Mouse (Mus musculus) stomach, embryonic 16.5 days (tissue): ENCODE results near the gene Rbm7. TPM values are rescaled to one million over a fixed set of nuclear protein-coding genes. Genes with fewer than 3 reads are reported as not detected.
"Not testable (repeated sequence)": the region's sequence is repeated elsewhere in the genome, so short reads cannot be mapped to it uniquely, and the experiment has no call there.

Experiments used
- ATAC-seq: fragments of 200-750 bp; cut with Nextera tagmentation; 2 replicates; pipeline ENCODE4 v1.8.0; 2017; ENCODE audit warnings: moderate number of reproducible peaks, moderate TSS enrichment; ENCODE audit not compliant: insufficient read depth, low FRiP score
- H3K27ac ChIP-seq: fragments of 300-500 bp; sonication (generic); 2 replicates; pipeline ENCODE4 v1.5.1; 2014; ENCODE audit warnings: low read length
- H3K27me3 ChIP-seq: fragments of 300-500 bp; sonication (generic); 2 replicates; pipeline ENCODE4 v1.6.1; 2014; ENCODE audit warnings: low read length, control low read depth, mixed read lengths; ENCODE audit not compliant: control insufficient read depth, insufficient read depth
- H3K36me3 ChIP-seq: fragments of 300-500 bp; sonication (generic); 2 replicates; pipeline ENCODE4 v1.6.1; 2014; ENCODE audit warnings: low read length; ENCODE audit not compliant: control insufficient read depth, insufficient read depth
- H3K4me1 ChIP-seq: fragments of 300-500 bp; sonication (generic); 2 replicates; pipeline ENCODE4 v1.6.1; 2014; ENCODE audit warnings: low read length, control low read depth, mixed read lengths; ENCODE audit not compliant: control insufficient read depth, insufficient read depth
- H3K4me2 ChIP-seq: fragments of 300-500 bp; sonication (generic); 2 replicates; pipeline ENCODE4 v1.6.1; 2014; ENCODE audit warnings: low read depth, low read length, mixed read lengths
- H3K4me3 ChIP-seq: fragments of 300-500 bp; sonication (generic); replicated peaks from 2 replicates; pipeline ENCODE4 v1.5.1; 2014; ENCODE audit warnings: mild to moderate bottlenecking, low read length
- H3K9ac ChIP-seq: fragments of 300-500 bp; sonication (generic); 2 replicates; pipeline ENCODE4 v1.6.1; 2014; ENCODE audit warnings: low read length
- H3K9me3 ChIP-seq: fragments of 300-500 bp; sonication (generic); replicated peaks from 2 replicates; pipeline ENCODE4 v1.6.1; 2016; ENCODE audit warnings: low read length, control low read depth; ENCODE audit not compliant: control insufficient read depth
- WGBS: fragments of 180-500 bp; shearing (Covaris S2); extraction: QIAGEN DNeasy Blood & Tissue Kit; methylation state at CpG from one replicate; pipeline ENCODE4 v1.1.7; 2014; 5-methylcytosine and 5-hydroxymethylcytosine counted together
- polyA plus RNA-seq: library from polyadenylated mRNA; unstranded; fragments of >200 nt; fragmentation: Nextera tagmentation; extraction: Ambion mirVana; gene quantifications from 2 replicates; pipeline ENCODE4 v1.2.1, GENCODE M21; 2015

Gene Rbm7
- polyA plus RNA-seq, result 115 and 124 TPM in 2 replicates

- Histone ChIP-seq H3K4me1 (peaks cover 15% of the 10 kb centered on the region), H3K4me2 (peak within 1 kb of the TSS; percentile 95), H3K36me3 (peaks cover 14% of the 10 kb centered on the region), H3K9ac (peak within 1 kb of the TSS; percentile 98), H3K9me3 (no peaks in the 10 kb centered on the region), H3K27ac (peak within 1 kb of the TSS; percentile 92), H3K4me3 (peak within 1 kb of the TSS; percentile 66), H3K27me3 (no peaks in the 10 kb centered on the region)
- peak; percentile 100 for ATAC-seq
- WGBS, result under 1% methylated on average over 72 of the region's 72 CpGs
Measured at GRCm38 (mm10) chr9:48494817-48495547, at the start of gene Rbm7, which contains the start of gene Gm5617. Gene Rbm7, minus strand, starts transcription at chr9:48495299. Gene Gm5617, plus strand, starts transcription at chr9:48495442.

DNA sequence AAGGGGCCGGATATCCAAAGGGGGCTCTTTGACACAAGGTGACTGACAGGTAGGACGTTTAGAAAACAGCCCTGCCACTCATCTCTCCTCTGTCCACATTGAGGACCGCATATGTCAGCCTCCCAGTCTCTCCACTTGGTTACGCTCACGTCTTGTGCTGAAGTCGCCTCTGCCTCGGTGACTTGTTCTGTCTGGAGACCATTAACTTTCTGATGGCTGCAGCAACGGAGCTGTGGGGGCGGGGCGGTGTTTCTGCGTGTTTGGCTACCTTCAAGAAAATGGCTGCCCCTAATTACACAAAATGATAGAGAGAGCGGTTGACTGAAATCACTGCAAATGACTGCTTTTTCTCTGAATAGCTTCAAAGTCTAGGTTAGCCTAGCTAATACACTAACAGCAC lies 43.6 kb upstream of the Rbm7 start:
- Histone ChIP-seq H3K4me1 (no peaks in the 10 kb centered on the region), H3K9me3 (0 out of 2 replicates have a peak, but pooled peaks cover 4% of the 10 kb centered on the region), H3K36me3 (no peaks in the 10 kb centered on the region), H3K27ac (no peak overlapping the region), H3K27me3 (peaks cover 11% of the 10 kb centered on the region), H3K4me3 (peak overlapping the region; percentile 7; the same call in 1 of the 2 replicates), H3K9ac (no peak overlapping the region), H3K4me2 (peak overlapping the region; percentile 27)
- no peak for ATAC-seq
- 15% methylated on average over 12 of the region's 12 CpGs for WGBS

GRCm38 (mm10) chr9:48538044-48538645 lies 43.0 kb upstream of the Rbm7 start:
- WGBS, result 4% methylated on average over 17 of the region's 17 CpGs
- peak overlapping the region; percentile 27 for H3K4me2 ChIP-seq
- ATAC-seq, result no peak
- H3K27ac ChIP-seq, result no peak overlapping the region
- 0 out of 2 replicates have a peak, but pooled peaks cover 4% of the 10 kb centered on the region for H3K9me3 ChIP-seq
- no peaks in the 10 kb centered on the region for H3K4me1 ChIP-seq
- no peak overlapping the region for H3K9ac ChIP-seq
- H3K4me3 ChIP-seq, result peak overlapping the region; percentile 5; the same call in 1 of the 2 replicates
- H3K27me3 ChIP-seq, result peaks cover 11% of the 10 kb centered on the region
- H3K36me3 ChIP-seq, result no peaks in the 10 kb centered on the region

GRCm38 (mm10) chr9:48537616-48538015 lies 42.5 kb upstream of the Rbm7 start:
- not testable (repeated sequence) for H3K36me3 ChIP-seq, H3K27ac ChIP-seq, H3K4me3 ChIP-seq, H3K9ac ChIP-seq, H3K9me3 ChIP-seq, H3K4me2 ChIP-seq, ATAC-seq, H3K4me1 ChIP-seq
- 40% methylated on average over 1 of the region's 1 CpGs for WGBS
- peaks cover 11% of the 10 kb centered on the region for H3K27me3 ChIP-seq

DNA sequence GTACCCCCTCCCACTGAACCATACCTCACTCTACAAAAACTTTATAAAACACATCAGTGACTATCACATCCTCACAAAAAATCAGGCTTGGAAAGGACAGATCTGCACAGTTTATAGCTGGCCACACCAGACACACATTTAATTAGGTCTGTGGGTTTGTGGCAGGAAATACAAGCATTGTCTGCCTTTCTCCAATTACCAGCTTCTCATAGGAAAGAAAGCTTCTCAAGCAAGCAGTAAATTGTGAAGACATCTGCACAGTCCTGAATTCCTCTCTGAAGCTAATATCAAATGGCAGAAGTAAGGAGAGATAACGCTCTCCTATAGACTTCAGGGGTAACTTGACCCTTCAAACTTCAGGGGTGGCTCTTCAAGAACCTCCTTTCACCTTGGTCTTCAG lies 41.3 kb upstream of the Rbm7 start:
- 67% methylated on average over 1 of the region's 1 CpGs for WGBS
- no peak overlapping the region for H3K4me2 ChIP-seq
- no peak for ATAC-seq

DNA sequence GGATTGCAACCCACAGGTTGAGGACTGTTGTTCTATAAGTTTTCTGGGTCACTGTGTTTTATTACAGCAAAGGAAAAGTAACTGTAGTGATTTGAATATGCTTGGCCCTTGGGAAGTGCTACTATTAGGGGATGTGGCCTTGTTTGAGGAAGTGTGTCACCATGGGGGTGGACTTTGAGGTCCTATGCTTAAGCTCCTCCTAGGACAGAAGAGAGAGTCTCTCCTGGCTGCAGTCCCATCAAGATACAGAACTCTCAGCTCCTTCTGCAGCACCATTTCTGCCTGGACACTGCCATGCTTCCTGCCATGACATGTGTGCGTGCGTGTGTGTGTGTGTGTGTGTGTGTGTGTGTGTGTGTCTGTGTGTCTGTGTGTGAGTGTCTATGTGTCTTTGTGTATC lies 37.6 kb upstream of the Rbm7 start:
- H3K27ac ChIP-seq, result no peak overlapping the region
- H3K9ac ChIP-seq, result no peak overlapping the region
- H3K9me3 ChIP-seq, result no peaks in the 10 kb centered on the region
- H3K36me3 ChIP-seq, result no peaks in the 10 kb centered on the region
- H3K27me3 ChIP-seq, result no peaks in the 10 kb centered on the region
- 91% methylated on average over 2 of the region's 2 CpGs for WGBS
- ATAC-seq, result no peak
- H3K4me3 ChIP-seq, result no peak overlapping the region
- H3K4me1 ChIP-seq, result no peaks in the 10 kb centered on the region
- no peak overlapping the region for H3K4me2 ChIP-seq

More for the DNA sequence above, 41.3 kb upstream of the Rbm7 start:
- Histone ChIP-seq H3K9me3 (0 out of 2 replicates have a peak, but pooled peaks cover 4% of the 10 kb centered on the region), H3K4me1 (no peaks in the 10 kb centered on the region), H3K4me3 (no peak overlapping the region), H3K27ac (no peak overlapping the region), H3K36me3 (no peaks in the 10 kb centered on the region), H3K9ac (no peak overlapping the region), H3K27me3 (peaks cover 11% of the 10 kb centered on the region)

DNA sequence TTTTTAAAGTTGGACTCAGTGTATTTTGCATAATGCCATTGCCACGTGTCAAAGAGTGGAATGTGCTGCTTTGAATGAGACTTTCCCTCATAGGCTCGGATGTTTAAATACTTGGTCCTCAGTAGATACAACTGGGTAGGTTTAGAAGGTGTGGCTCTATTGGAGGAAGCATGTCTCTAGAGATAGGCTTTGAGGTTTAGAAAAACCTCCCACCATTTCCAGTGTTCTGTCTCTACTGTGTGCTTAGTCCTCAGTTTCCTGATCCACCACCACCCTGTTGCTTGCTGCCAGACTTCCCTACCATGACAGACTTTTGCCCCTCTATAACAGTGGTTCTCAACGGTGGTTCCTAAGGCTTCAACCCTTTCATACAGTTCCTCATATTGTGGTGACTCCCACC lies 37.1 kb upstream of the Rbm7 start:
- Histone ChIP-seq H3K36me3 (no peaks in the 10 kb centered on the region), H3K9me3 (no peaks in the 10 kb centered on the region), H3K4me3 (no peak overlapping the region), H3K4me1 (no peaks in the 10 kb centered on the region), H3K4me2 (no peak overlapping the region), H3K27me3 (no peaks in the 10 kb centered on the region), H3K27ac (no peak overlapping the region), H3K9ac (no peak overlapping the region)
- no peak for ATAC-seq
- WGBS, result 61% methylated on average over 3 of the region's 3 CpGs

DNA sequence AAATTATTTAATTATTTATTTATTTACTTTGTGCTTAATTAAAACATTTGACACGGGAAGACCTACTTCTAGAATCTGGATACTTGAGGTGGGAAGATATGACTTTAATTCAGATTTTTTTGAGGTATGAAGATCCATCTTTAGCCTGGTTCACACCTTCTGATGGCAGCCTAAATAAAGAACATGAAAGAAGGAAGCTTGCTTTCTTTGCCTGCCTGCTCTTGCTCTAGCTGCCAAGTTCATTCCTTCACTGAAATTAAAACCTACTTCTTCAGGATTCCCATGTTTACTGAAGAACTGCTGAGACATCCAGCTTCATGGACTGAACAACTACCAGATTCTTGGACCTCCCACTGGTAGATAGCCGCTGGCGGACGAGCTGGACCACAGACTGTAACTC lies 36.2 kb upstream of the Rbm7 start:
- Histone ChIP-seq H3K27me3 (no peaks in the 10 kb centered on the region), H3K9ac (no peak overlapping the region), H3K4me3 (no peak overlapping the region), H3K27ac (no peak overlapping the region), H3K4me1 (no peaks in the 10 kb centered on the region), H3K4me2 (no peak overlapping the region), H3K36me3 (no peaks in the 10 kb centered on the region), H3K9me3 (no peaks in the 10 kb centered on the region)
- 77% methylated on average over 4 of the region's 4 CpGs for WGBS
- no peak for ATAC-seq

DNA sequence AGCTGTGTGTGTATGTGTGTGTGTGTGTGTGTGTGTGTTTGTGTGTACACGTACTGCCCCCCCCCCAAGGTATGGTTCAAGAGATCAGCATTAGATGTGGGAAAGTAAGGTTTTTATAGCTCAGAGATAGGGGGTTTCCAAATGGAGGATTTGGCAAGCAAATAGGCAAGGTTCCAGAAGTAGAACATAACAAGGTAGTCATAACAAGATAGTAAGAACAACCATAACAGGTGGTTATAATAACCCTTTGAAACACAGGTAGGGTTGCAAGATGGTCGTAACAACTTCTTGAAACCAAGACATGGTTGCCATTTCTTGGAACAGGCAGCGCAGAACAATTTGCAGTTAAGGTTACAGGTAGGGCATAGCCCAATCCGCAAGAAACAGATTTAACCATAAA lies 31.4 kb upstream of the Rbm7 start:
- ATAC-seq, result no peak
- Histone ChIP-seq H3K9ac (no peak overlapping the region), H3K27me3 (no peaks in the 10 kb centered on the region), H3K4me3 (no peak overlapping the region), H3K36me3 (no peaks in the 10 kb centered on the region), H3K4me1 (no peaks in the 10 kb centered on the region), H3K27ac (no peak overlapping the region), H3K4me2 (no peak overlapping the region), H3K9me3 (no peaks in the 10 kb centered on the region)
- WGBS, result 86% methylated on average over 4 of the region's 4 CpGs
